Mouse (Mus musculus): ENCODE results near the gene Gm21988. TPM values are rescaled to one million over a fixed set of nuclear protein-coding genes. Genes with fewer than 3 reads are reported as not detected.
A peak's percentile ranks its signal among the peaks of the same experiment; 100 is the strongest.

The Gm21988 gene
- total and polyA plus RNA-seq, 3 experiments, result 0.98 to 2.6 (median 1.4) TPM

- Histone ChIP-seq H3K9me3 (replicated peaks; ENCODE audit: low read length) (no peaks in the 10 kb centered on the region), H3K36me3 (replicated peaks in 1 of 2; ENCODE audit: control insufficient read depth in 1 of 2, insufficient read depth in 1 of 2, low read length in 1 of 2) (no peaks in the 10 kb centered on the region), H3K27me3 (replicated peaks) (peaks cover 36% of the 10 kb centered on the region), H3K9ac (ENCODE audit: insufficient read depth, low read depth) (no peak overlapping the region), H3K4me3 (replicated peaks in 1 of 3; ENCODE audit: low read depth in 2 of 3, low read length in 2 of 3, poor library complexity in 1 of 3) (no peak overlapping the region), H3K79me2 (replicated peaks; ENCODE audit: control insufficient read depth, extremely low read depth, insufficient read depth, poor library complexity, severe bottlenecking) (no peaks in the 10 kb centered on the region), H3K4me2 (ENCODE audit: insufficient read depth, low read depth, poor library complexity, severe bottlenecking) (no peak overlapping the region), H3K4me1 (ENCODE audit: control insufficient read depth in 1 of 2, insufficient read depth in 2 of 2) (peaks cover 3 to 5% of the 10 kb centered on the region in 2 experiments; a peak in 1 of 4 replicates), H3K27ac (ENCODE audit: insufficient read depth, low read depth) (no peak overlapping the region)
- DNase-seq (ENCODE audit: extremely low read depth), result no peak
- in situ Hi-C loops (cut with MboI; ENCODE audit: low pct_ligation_motif_present, low pct_unique_long_range_greater_than_20kb, low sequenced_read_pairs), result no loop called here
- TF ChIP-seq SMC3 (IDR thresholded peaks at IDR 0.05; ENCODE audit: low read depth, low read length) (no peak), CHD1 (IDR thresholded peaks at IDR 0.05; ENCODE audit: low read depth, low read length) (no peak), JUND (conservative IDR thresholded peaks at IDR 0.05; ENCODE audit: low read depth, low read length) (no peak), MAX (IDR thresholded peaks at IDR 0.05; ENCODE audit: low read length) (no peak), IRF4 (IDR thresholded peaks at IDR 0.05; ENCODE audit: low read depth, low read length) (no peak)
- dilution Hi-C loops (cut with MboI; ENCODE audit: extremely low pct_ligation_motif_present, extremely low pct_unique_long_range_greater_than_20kb, low sequenced_read_pairs), result no loop called here
Observed at GRCm38 (mm10) chr11:70206801-70207200, 32.8 kb downstream of the Gm21988 start.

- dilution Hi-C loops (cut with MboI; ENCODE audit: extremely low pct_ligation_motif_present, extremely low pct_unique_long_range_greater_than_20kb, low sequenced_read_pairs) (no loop called here), in situ Hi-C loops (cut with MboI; ENCODE audit: low pct_ligation_motif_present, low pct_unique_long_range_greater_than_20kb, low sequenced_read_pairs) (no loop called here)
- Histone ChIP-seq H3K27me3 (replicated peaks) (peaks cover 38% of the 10 kb centered on the region), H3K27ac (ENCODE audit: insufficient read depth, low read depth) (no peak overlapping the region), H3K4me3 (replicated peaks in 1 of 3; ENCODE audit: low read depth in 2 of 3, low read length in 2 of 3, poor library complexity in 1 of 3) (no peak overlapping the region), H3K4me1 (ENCODE audit: control insufficient read depth in 1 of 2, insufficient read depth in 2 of 2) (peaks cover 3 to 6% of the 10 kb centered on the region in 2 experiments; a peak in 1 of 4 replicates), H3K4me2 (ENCODE audit: insufficient read depth, low read depth, poor library complexity, severe bottlenecking) (no peak overlapping the region; the same call in 1 of the 2 replicates), H3K9me3 (replicated peaks; ENCODE audit: low read length) (no peaks in the 10 kb centered on the region), H3K9ac (ENCODE audit: insufficient read depth, low read depth) (no peak overlapping the region), H3K79me2 (replicated peaks; ENCODE audit: control insufficient read depth, extremely low read depth, insufficient read depth, poor library complexity, severe bottlenecking) (no peaks in the 10 kb centered on the region), H3K36me3 (replicated peaks in 1 of 2; ENCODE audit: control insufficient read depth in 1 of 2, insufficient read depth in 1 of 2, low read length in 1 of 2) (no peaks in the 10 kb centered on the region)
- DNase-seq (ENCODE audit: extremely low read depth), result peak; percentile 87
- TF ChIP-seq NELFE (IDR thresholded peaks at IDR 0.05; ENCODE audit: low read depth, low read length) (peak; percentile 49; the same call in 1 of the 2 replicates), POLR2AphosphoS2 (IDR thresholded peaks at IDR 0.05; ENCODE audit: low read depth, low read length) (no peak), MEF2A (IDR thresholded peaks at IDR 0.05; ENCODE audit: borderline replicate concordance, low read depth, low read length) (no peak), EP300 (IDR thresholded peaks at IDR 0.05; ENCODE audit: low read length) (no peak), MYC (IDR thresholded peaks at IDR 0.05; ENCODE audit: low read depth, low read length) (peak; percentile 62; the same call in 1 of the 2 replicates), TCF12 (IDR thresholded peaks at IDR 0.05; ENCODE audit: low read depth, low read length) (peak; percentile 26; the same call in 1 of the 2 replicates), JUN (IDR thresholded peaks at IDR 0.05; ENCODE audit: insufficient read depth, low read depth, low read length) (no peak), KAT2A (IDR thresholded peaks at IDR 0.05; ENCODE audit: insufficient replicate concordance, low read length) (no peak), PAX5 (IDR thresholded peaks at IDR 0.05; ENCODE audit: low read length) (no peak), UBTF (IDR thresholded peaks at IDR 0.05; ENCODE audit: low read depth, low read length) (no peak), HCFC1 (IDR thresholded peaks at IDR 0.05; ENCODE audit: low read depth, low read length) (no peak), CTCF (conservative IDR thresholded peaks at IDR 0.05 in 1 of 2, IDR thresholded peaks at IDR 0.05 in 1 of 2; ENCODE audit: low read depth in 2 of 2, low read length in 2 of 2) (peak; percentile 96 to 97), MXI1 (IDR thresholded peaks at IDR 0.05; ENCODE audit: low read depth, low read length) (0 out of 2 replicates have a peak, but pooled peaks have one; percentile 37), ETS1 (conservative IDR thresholded peaks at IDR 0.05; ENCODE audit: low read depth, low read length) (no peak), USF2 (conservative IDR thresholded peaks at IDR 0.05; ENCODE audit: low read depth, low read length) (no peak), RCOR1 (conservative IDR thresholded peaks at IDR 0.05; ENCODE audit: low read depth, low read length) (no peak), IRF4 (IDR thresholded peaks at IDR 0.05; ENCODE audit: low read depth, low read length) (peak; percentile 30; the same call in 1 of the 2 replicates), ZNF384 (IDR thresholded peaks at IDR 0.05; ENCODE audit: low read depth, low read length) (no peak), TBP (conservative IDR thresholded peaks at IDR 0.05; ENCODE audit: low read depth, low read length) (no peak), BHLHE40 (IDR thresholded peaks at IDR 0.05; ENCODE audit: low read depth, low read length) (no peak), ZC3H11A (IDR thresholded peaks at IDR 0.05; ENCODE audit: low read depth, low read length) (peak; percentile 40), SMC3 (IDR thresholded peaks at IDR 0.05; ENCODE audit: low read depth, low read length) (peak; percentile 94), CHD2 (IDR thresholded peaks at IDR 0.05; ENCODE audit: low read length) (no peak), ZKSCAN1 (IDR thresholded peaks at IDR 0.05; ENCODE audit: borderline replicate concordance, low read depth, low read length) (no peak), POLR2A (IDR thresholded peaks at IDR 0.05; ENCODE audit: low read depth, low read length) (no peak), ZMIZ1 (IDR thresholded peaks at IDR 0.05; ENCODE audit: low read depth, low read length) (no peak), CHD1 (IDR thresholded peaks at IDR 0.05; ENCODE audit: low read depth, low read length) (no peak), GABPA (IDR thresholded peaks at IDR 0.05; ENCODE audit: insufficient replicate concordance, low read depth, low read length) (no peak), USF1 (IDR thresholded peaks at IDR 0.05; ENCODE audit: low read depth, low read length) (no peak), MAX (IDR thresholded peaks at IDR 0.05; ENCODE audit: low read length) (no peak; the same call in 1 of the 2 replicates), RAD21 (IDR thresholded peaks at IDR 0.05; ENCODE audit: low read depth, low read length) (peak; percentile 86), ELF1 (IDR thresholded peaks at IDR 0.05; ENCODE audit: low read depth, low read length) (no peak), JUND (conservative IDR thresholded peaks at IDR 0.05; ENCODE audit: low read depth, low read length) (0 out of 2 replicates have a peak, but pooled peaks have one; percentile 42)
Observed at GRCm38 (mm10) chr11:70201691-70202090, 37.9 kb downstream of the Gm21988 start.
